Mouse (Mus musculus) ES-Bruce4 (cell line): ENCODE results near the gene Prdm11.

ENCODE experiments used
- CTCF ChIP-seq: IDR thresholded peaks from one replicate; pipeline ENCODE4 v1.8.1; 2011; ENCODE audit warnings: low read depth, low read length
- EP300 ChIP-seq: IDR thresholded peaks from 2 replicates; pipeline ENCODE4 v1.6.1; 2011; ENCODE audit warnings: low read depth, low read length; ENCODE audit not compliant: insufficient read depth
- POLR2A ChIP-seq: IDR thresholded peaks from one replicate; pipeline ENCODE4 v1.8.1; 2011; ENCODE audit warnings: low read length; ENCODE audit not compliant: insufficient read depth

GRCm38 (mm10) chr2:92938827-92939226 lies 107.1 kb downstream of the Prdm11 start:
- TF ChIP-seq CTCF (no peak), POLR2A (no peak), EP300 (no peak)
